Mouse (Mus musculus) right cerebral cortex, adult 18-20 months (tissue): ENCODE data around the gene 1700024P04Rik.

Experiments used
- DNase-seq: peaks from one replicate; pipeline ENCODE4 v3.0.0; 2022; ENCODE audit warnings: mixed read lengths

Gene 1700024P04Rik

DNA sequence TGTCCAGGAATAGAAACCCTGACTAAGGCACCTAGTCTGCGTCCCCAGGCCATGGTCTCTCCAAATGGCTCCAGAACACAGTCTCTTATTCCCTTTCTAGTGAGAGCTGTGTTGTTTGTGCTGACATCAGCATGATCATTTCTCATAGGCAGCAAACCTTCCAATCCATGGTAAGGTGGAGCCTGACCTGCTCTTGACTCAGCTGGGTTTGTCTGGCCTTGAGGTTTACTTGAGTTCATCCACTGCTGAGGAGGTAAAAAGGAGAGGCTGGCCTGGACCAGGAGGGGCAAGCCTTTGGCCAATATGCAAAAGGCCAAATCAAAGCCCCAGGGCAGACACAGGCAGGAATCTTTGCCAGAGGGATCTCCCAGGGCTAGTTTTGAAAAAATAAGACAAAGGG is 20.8 kb downstream of the 1700024P04Rik start:
- no peak for DNase-seq

DNA sequence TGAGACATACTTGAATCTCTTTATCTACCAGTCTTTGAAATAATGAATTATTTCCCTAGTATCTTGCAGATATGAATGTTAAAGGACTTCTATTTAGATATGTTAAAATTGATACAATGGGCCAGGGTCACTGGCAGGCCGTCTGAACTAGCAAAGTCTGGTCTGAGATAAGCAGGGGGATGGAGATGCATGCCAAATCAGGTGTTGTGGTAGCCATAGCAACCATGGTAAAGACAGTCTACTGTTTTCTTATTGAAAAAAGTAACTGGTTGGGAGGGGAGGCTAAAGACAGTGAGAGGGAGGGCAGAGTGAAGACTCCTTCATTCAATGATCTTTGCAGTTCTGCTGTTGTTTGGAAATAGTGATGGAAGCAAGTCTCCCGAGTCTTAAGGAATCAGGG is 26.2 kb downstream of the 1700024P04Rik start:
- no peak for DNase-seq

DNA sequence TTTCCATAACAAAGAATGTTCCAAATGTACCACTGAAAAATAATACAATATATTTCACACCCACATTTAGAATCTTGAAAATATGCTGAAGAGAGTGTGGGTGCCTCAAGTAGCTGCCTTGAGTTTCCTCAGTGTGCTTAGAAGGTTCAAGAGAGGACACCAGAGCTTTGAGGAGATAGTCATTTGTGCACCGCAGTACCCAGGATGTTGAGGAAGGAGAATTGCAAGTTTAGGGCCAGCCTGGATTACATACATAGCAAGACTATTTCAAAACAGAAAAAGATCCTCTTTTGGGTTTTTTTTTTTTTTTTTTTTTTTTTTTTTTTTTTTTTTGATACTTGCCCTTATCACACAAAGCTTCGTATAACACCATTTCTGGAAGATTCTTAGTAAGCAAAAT is 28.2 kb downstream of the 1700024P04Rik start:
- DNase-seq: no peak

DNA sequence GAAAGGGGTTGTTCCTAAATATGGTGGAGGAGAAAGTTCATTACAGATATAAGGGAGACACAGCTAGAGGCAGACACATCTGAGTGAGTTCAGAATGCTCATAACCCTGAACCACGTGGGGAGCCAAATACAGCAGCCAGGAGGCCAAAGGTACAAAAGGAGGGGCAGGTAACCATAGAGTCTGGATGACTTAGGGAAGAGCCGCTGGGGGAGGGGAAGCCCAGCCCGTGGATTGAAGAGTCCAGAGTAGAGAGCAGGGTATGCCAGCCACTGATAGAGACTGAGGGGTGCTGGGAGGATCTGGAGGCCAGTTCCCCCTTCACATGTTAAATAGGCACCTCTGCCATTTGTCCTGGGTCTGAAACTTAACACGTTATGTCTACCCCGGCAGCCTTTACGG is 28.7 kb downstream of the 1700024P04Rik start:
- no peak for DNase-seq

DNA sequence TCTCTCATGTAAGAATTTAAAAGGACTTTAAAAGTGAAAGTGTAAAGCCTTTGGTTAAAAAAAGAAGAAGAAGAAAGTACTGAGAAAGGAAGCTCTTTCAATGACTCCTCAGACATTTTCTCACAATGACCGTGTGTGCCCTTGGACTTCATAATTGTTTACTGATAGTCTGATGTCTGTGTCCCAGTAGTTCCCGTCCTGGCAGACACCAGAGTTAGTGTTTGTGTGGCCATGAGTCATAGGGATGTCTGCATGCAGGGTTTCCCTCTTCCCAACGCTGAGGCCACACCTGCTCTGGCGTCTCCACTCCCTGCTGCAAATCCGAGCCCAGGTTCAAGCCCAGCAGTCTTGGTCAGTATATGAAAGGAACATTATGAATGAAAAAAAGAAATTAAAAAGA is 29.1 kb downstream of the 1700024P04Rik start:
- DNase-seq: no peak

DNA sequence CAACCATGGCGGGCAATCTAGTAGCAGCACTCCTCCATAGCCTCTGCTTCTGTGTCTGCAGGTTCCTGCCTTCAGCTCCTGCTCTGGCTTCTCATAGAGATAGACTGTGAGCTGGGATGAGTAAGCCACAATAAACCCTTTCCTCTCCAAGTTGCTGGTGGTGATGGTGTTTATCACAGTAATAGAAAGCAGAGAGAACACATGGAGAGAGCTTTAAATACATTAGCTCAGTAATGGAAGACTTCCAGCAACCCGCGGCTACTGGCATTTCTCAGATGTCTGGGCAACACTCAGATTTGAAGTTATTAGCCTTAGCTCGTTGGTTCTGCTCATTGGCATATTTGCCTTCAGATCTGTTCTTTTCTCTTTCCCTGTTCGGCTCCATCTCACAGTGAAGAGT is 30.5 kb downstream of the 1700024P04Rik start:
- DNase-seq: peak; percentile 14

DNA sequence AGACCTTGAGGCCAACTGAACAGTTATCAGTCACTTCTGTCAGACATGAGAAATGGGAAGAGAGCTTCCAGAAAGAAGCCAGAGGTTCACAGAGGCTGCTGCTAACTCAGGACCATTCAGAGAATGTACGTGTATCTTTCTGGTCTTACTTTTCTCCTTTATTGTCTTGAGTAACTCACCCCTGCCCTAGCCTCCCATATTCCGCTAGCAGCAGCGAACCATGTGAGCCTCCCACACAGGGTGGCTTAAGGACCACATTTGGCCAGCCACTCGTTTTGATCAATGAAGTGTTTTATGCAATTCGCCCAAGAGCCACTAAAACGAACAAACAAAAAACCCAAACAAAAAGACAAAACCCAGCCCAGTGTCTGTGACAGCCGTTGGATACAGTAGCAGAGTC is 32.4 kb downstream of the 1700024P04Rik start:
- DNase-seq: no peak

DNA sequence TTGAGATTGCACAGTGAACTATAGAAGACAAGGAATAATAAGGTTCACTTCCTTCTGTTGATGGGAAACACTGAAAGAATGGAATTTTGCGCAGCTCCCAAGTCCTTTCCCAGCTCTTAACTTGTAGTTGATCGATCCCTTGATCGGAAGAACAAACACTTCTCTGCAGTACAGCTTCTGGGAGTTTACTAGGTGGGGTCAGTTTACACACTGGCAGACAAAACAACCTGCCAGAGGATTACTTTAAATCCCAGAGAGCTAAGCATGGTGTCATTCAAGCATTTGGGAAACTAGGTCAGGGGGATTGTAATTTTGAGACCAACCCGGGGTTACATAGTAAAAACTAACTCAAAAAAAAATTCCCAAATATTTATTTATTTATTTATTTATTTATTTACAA is 36.2 kb downstream of the 1700024P04Rik start:
- DNase-seq: no peak

DNA sequence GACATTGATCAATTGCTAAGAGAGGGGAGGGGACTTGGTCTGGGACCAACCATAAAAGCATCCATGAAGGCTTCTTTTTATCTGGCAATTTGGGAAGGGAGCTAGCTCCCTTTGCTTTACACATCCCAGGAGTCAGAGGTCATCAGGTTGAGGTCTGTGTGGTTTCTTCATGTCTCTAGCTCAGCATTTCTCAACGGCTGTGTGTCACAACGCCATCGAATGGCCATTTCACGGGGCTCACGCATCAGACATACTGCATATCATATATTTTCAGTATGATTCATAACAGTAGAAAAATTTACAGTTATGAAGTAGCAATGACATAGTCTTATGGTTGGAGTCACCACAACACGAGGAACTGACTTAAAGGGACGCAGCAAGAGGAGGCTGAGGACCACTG is 37.9 kb downstream of the 1700024P04Rik start:
- DNase-seq: no peak

DNA sequence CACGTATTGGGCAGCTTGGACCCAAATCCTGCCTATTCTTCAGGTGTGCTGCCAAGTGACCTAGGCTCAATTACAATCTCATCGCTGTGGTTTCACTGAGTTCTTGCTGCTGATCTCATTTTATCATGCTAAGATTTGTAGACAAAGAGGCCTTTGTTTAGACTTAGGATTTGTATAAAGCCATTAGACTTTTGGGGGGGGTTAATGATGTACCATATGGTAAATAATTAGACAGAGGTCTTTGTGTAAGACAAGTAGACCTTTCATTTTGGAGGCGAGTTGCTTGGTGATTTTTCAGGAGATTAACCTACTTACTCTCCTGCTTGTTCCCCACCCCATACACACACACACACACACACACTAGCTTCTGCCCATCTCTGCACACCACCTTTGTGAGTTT is 38.5 kb downstream of the 1700024P04Rik start:
- no peak for DNase-seq

DNA sequence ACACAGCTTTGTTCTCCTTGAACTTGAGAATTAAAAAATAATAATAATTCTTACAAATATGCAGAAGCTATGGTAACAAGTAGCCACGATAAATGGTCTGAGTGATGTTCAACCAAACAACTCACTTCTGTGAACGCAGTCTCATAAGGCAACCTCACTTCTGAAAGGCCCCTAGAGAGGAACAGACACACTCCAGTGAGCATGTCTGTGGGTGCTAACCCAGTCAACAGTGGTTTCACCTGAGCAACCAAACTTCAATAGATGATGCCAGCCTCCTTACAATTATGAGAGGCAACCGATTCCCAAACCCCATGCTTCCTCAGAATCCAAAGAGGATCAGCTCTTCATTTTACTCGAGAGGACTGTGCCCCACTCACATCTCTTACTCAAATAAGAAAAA is 39.0 kb downstream of the 1700024P04Rik start:
- DNase-seq: no peak

DNA sequence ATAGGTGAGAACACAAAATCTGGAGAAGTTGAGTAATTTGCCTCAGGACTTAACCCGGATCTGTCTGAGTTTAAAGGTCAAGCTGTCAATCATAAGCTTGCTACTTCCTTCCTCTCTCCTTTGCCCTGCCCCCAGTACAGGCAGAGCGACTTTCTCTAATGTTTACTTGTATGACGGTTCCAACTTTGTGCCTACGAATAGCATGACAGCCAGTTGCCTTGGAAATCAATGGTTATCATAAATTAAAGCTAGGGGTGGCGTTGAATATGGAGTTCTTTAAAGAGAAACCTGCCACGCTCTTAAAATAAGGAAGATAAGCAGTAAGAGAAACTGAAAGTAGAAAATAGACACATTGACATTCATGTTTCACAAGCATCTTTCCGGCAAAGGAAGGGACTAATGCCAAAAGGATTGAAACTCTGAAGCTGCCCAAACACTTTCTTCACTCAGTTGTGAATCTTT is 39.7 kb downstream of the 1700024P04Rik start:
- no peak for DNase-seq

DNA sequence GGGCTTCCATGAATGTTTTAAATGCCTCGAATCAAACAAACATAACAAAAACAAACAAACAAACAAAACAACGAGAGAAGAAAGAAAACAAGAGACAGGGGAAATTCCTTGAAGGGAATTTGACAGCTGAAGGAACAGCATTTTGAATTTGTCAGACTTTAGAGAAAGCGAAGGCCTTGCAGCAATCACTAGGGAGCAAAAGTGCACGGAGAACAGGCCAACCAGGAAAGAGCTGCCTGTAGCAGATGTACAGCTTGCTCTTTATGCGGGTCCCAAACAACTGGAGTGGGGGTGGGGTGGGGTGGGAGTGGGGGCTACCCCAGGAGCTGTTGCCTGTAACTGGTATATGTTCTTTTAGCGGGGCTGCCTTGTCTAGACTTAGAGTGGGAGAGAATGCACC is 42.0 kb downstream of the 1700024P04Rik start:
- no peak for DNase-seq

DNA sequence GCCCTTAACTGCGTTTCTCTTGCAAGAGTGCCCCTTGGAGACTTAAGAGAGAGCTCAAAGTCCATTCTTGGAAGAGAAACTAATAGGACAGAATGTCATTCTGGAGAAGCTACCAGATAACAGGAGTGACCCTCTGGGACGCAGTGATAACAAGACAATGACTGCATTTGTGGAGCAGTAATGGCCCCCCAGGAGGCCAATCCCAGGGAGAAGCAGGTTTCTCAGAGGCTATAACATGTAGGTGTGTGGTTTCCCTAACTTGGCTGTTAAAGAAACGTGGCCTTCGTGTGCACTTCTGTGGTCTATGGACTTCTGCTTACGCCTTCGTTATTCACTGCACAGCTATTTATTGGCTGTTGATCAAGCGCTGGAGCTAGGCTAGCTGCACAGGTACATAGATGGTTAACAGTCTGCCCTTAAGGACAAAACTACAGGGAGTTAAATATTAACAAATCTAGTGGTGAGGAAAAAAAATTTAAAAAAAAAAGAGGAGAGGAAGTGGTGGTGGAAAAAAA is 42.5 kb downstream of the 1700024P04Rik start:
- DNase-seq: no peak

DNA sequence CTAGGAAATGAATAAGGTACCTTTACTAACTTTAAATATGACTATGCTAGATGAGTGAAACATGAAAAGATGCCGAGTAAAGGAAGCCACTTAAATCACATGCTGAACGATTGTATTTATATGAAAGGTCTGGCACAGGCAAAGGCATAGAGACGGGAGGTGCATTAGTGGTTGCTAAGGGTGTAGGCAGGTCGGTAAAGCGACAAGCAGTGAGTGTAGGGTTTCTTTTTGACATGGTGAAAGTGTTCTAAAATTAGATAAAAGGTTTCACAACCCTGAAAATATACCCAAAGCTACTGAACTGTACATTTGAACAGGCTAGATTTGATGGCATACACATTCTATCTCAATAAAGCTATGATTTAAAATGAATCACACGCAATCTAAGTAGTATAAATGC is 47.3 kb downstream of the 1700024P04Rik start:
- DNase-seq: no peak
